Mouse (Mus musculus) myocyte (in vitro differentiated cells): ENCODE measurements around the gene Olfm4. TPM values are rescaled to one million over a fixed set of nuclear protein-coding genes. Genes with fewer than 3 reads are reported as not detected.

Experiments
- H3K27me3 ChIP-seq: one replicate; pipeline ENCODE4 v1.6.1; 2011; ENCODE audit not compliant: control insufficient read depth, insufficient read depth, insufficient read length
- H3K36me3 ChIP-seq: one replicate; pipeline ENCODE4 v1.6.1; 2011; ENCODE audit not compliant: control insufficient read depth, insufficient read depth
- H3K4me2 ChIP-seq: one replicate; pipeline ENCODE4 v1.6.1; 2011; ENCODE audit warnings: low read depth, control low read depth
- H3K4me3 ChIP-seq: one replicate; pipeline ENCODE4 v1.5.1; 2011; ENCODE audit warnings: mild to moderate bottlenecking, control low read depth, moderate library complexity
- H3K79me2 ChIP-seq: one replicate; pipeline ENCODE4 v1.6.1; 2011; ENCODE audit not compliant: control insufficient read depth, insufficient read depth
- H3ac ChIP-seq: one replicate; pipeline ENCODE4 v1.6.1; 2011; ENCODE audit not compliant: control insufficient read depth, insufficient read length
- CEBPB ChIP-seq: IDR thresholded peaks from 2 replicates; pipeline ENCODE4 v1.6.1; 2011; ENCODE audit warnings: mild to moderate bottlenecking, moderate library complexity; ENCODE audit not compliant: poor library complexity, insufficient read depth, severe bottlenecking
- E2F4 ChIP-seq: IDR thresholded peaks from one replicate; pipeline ENCODE4 v1.6.1; 2011; ENCODE audit warnings: mild to moderate bottlenecking, control low read depth, moderate library complexity; ENCODE audit not compliant: insufficient read depth
- MAX ChIP-seq: IDR thresholded peaks from one replicate; pipeline ENCODE4 v1.6.1; 2011; ENCODE audit warnings: low read depth, mild to moderate bottlenecking, control low read depth
- MYOD1 ChIP-seq, 3 experiments: IDR thresholded peaks; one replicate each; pipeline ENCODE4 v1.6.1; 2011; ENCODE audit warnings: control low read depth in 2 of 3, low read depth in 2 of 3, mild to moderate bottlenecking in 2 of 3, moderate library complexity in 1 of 3; ENCODE audit not compliant: insufficient read length in 2 of 3, control insufficient read depth in 1 of 3
- MYOG ChIP-seq, 3 experiments: IDR thresholded peaks; one replicate each; pipeline ENCODE4 v1.6.1; 2011; ENCODE audit warnings: control low read depth in 2 of 3, low read depth in 2 of 3, mild to moderate bottlenecking in 2 of 3; ENCODE audit not compliant: insufficient read length in 2 of 3, control insufficient read depth in 1 of 3, insufficient read depth in 1 of 3
- POLR2A ChIP-seq: IDR thresholded peaks from one replicate; pipeline ENCODE4 v1.6.1; 2011; ENCODE audit warnings: low read depth, mild to moderate bottlenecking, control low read depth, moderate library complexity; ENCODE audit not compliant: insufficient read length
- POLR2AphosphoS2 ChIP-seq: IDR thresholded peaks from one replicate; pipeline ENCODE4 v1.6.1; 2011; ENCODE audit warnings: low read depth, control low read depth; ENCODE audit not compliant: insufficient read length
- REST ChIP-seq: IDR thresholded peaks from one replicate; pipeline ENCODE4 v1.6.1; 2011; ENCODE audit warnings: mild to moderate bottlenecking, control low read depth, moderate library complexity; ENCODE audit not compliant: insufficient read depth, insufficient read length
- SRF ChIP-seq: IDR thresholded peaks from one replicate; pipeline ENCODE4 v1.6.1; 2011; ENCODE audit warnings: low read depth; ENCODE audit not compliant: control insufficient read depth, insufficient read length
- TCF12 ChIP-seq: IDR thresholded peaks from one replicate; pipeline ENCODE4 v1.6.1; 2011; ENCODE audit warnings: mild to moderate bottlenecking, control low read depth; ENCODE audit not compliant: poor library complexity, insufficient read depth, severe bottlenecking
- TCF3 ChIP-seq: IDR thresholded peaks from one replicate; pipeline ENCODE4 v1.6.1; 2011; ENCODE audit warnings: low read depth, control low read depth; ENCODE audit not compliant: insufficient read length
- USF1 ChIP-seq: IDR thresholded peaks from one replicate; pipeline ENCODE4 v1.6.1; 2011; ENCODE audit warnings: low read depth, mild to moderate bottlenecking, control low read depth, moderate library complexity
- polyA plus RNA-seq: library from polyadenylated mRNA; unstranded; fragments of >200 nt; fragmentation: generic; extraction: Trizol; gene quantifications from one replicate; pipeline ENCODE4 v1.2.1, GENCODE M21; 2012; ENCODE audit warnings: missing spikeins

The Olfm4 gene
- polyA plus RNA-seq, 1 experiment: not detected

- H3ac ChIP-seq: no peak overlapping the region
- no peaks in the 10 kb centered on the region for H3K36me3 ChIP-seq
- H3K27me3 ChIP-seq: no peaks in the 10 kb centered on the region
- no peak for TF ChIP-seq TCF12
- no peak for TF ChIP-seq POLR2AphosphoS2
- TF ChIP-seq SRF: no peak
- no peak for TF ChIP-seq MYOD1 (IDR thresholded peaks at IDR 0.05; ENCODE audit: control insufficient read depth in 1 of 3, insufficient read length in 2 of 3, low read depth in 2 of 3)
- no peak for TF ChIP-seq CEBPB
- no peak for TF ChIP-seq E2F4
- no peak for TF ChIP-seq TCF3
- no peak for TF ChIP-seq REST
- TF ChIP-seq MAX: no peak
- TF ChIP-seq POLR2A: no peak
- TF ChIP-seq MYOG (IDR thresholded peaks at IDR 0.05; ENCODE audit: control insufficient read depth in 1 of 3, insufficient read depth in 1 of 3, insufficient read length in 2 of 3, low read depth in 2 of 3): no peak
- no peak for TF ChIP-seq USF1
- no peak overlapping the region for H3K4me3 ChIP-seq
- no peaks in the 10 kb centered on the region for H3K79me2 ChIP-seq
- no peak overlapping the region for H3K4me2 ChIP-seq
Observed at GRCm38 (mm10) chr14:79957789-79958487, 25.9 kb upstream of the Olfm4 start.

GRCm38 (mm10) chr14:79961187-79961586, 22.7 kb upstream of the Olfm4 start:
- Histone ChIP-seq H3K36me3 (no peaks in the 10 kb centered on the region), H3K79me2 (no peaks in the 10 kb centered on the region), H3K4me3 (no peak overlapping the region), H3ac (no peak overlapping the region), H3K27me3 (no peaks in the 10 kb centered on the region), H3K4me2 (no peak overlapping the region)
- TF ChIP-seq POLR2AphosphoS2: no peak

GRCm38 (mm10) chr14:79961602-79962001, 22.3 kb upstream of the Olfm4 start:
- Histone ChIP-seq H3K4me3 (no peak overlapping the region), H3K79me2 (no peaks in the 10 kb centered on the region), H3K4me2 (no peak overlapping the region), H3ac (no peak overlapping the region), H3K36me3 (no peaks in the 10 kb centered on the region), H3K27me3 (no peaks in the 10 kb centered on the region)
- TF ChIP-seq MAX (no peak), CEBPB (no peak), E2F4 (no peak), REST (no peak), POLR2A (no peak), MYOD1 (IDR thresholded peaks at IDR 0.05; ENCODE audit: control insufficient read depth in 1 of 3, insufficient read length in 2 of 3, low read depth in 2 of 3) (no peak), TCF3 (no peak), MYOG (IDR thresholded peaks at IDR 0.05; ENCODE audit: control insufficient read depth in 1 of 3, insufficient read depth in 1 of 3, insufficient read length in 2 of 3, low read depth in 2 of 3) (no peak), POLR2AphosphoS2 (no peak), TCF12 (no peak)

GRCm38 (mm10) chr14:79970165-79970564, 13.7 kb upstream of the Olfm4 start:
- Histone ChIP-seq H3K4me3 (no peak overlapping the region), H3K79me2 (no peaks in the 10 kb centered on the region), H3K4me2 (no peak overlapping the region), H3K27me3 (no peaks in the 10 kb centered on the region), H3K36me3 (no peaks in the 10 kb centered on the region), H3ac (no peak overlapping the region)
- no peak for TF ChIP-seq POLR2A
- TF ChIP-seq SRF: no peak
- no peak for TF ChIP-seq TCF3
- TF ChIP-seq REST: no peak
- TF ChIP-seq E2F4: no peak
- TF ChIP-seq POLR2AphosphoS2: no peak

GRCm38 (mm10) chr14:79970928-79971738, 12.7 kb upstream of the Olfm4 start:
- Histone ChIP-seq H3K36me3 (no peaks in the 10 kb centered on the region), H3K4me2 (no peak overlapping the region), H3ac (no peak overlapping the region), H3K27me3 (no peaks in the 10 kb centered on the region), H3K4me3 (no peak overlapping the region), H3K79me2 (no peaks in the 10 kb centered on the region)
- TF ChIP-seq MYOD1 (IDR thresholded peaks at IDR 0.05; ENCODE audit: control insufficient read depth in 1 of 3, insufficient read length in 2 of 3, low read depth in 2 of 3) (no peak), E2F4 (no peak), MAX (no peak), POLR2AphosphoS2 (no peak), TCF12 (no peak), TCF3 (no peak), REST (no peak), CEBPB (no peak), SRF (no peak), MYOG (IDR thresholded peaks at IDR 0.05; ENCODE audit: control insufficient read depth in 1 of 3, insufficient read depth in 1 of 3, insufficient read length in 2 of 3, low read depth in 2 of 3) (no peak), POLR2A (no peak), USF1 (no peak)
